Mouse (Mus musculus): ENCODE measurements around the gene Gsg1. TPM values are rescaled to one million over a fixed set of nuclear protein-coding genes. Genes with fewer than 3 reads are reported as not detected.

Gene Gsg1
- total and polyA plus RNA-seq, 2 experiments, result 0.16 TPM; not detected in 1

DNA sequence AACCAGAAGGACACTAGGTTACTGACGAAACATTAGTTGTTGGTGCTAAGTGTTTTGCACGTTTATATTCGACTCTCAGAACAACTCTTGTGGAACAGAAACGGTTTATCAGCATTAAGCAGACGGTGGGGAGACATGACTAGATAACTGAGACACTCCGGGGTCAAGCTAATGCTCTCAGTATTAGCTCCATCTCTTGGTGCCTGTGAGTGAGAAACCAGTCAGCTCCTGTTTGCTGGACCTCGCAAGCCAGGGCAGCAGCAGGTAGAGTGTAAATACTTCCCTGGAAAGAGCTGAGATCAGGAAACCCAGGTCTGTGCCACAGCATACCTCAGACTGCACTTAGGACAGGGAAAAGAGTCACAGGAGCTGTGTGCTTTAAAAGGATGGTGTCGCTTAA is 57.4 kb downstream of the Gsg1 start:
- DNase-seq (ENCODE audit: extremely low read depth, low read depth, low spot score), result peak; percentile 26
- 63% methylated on average over 8 of the region's 8 CpGs for WGBS
- H3K79me2 ChIP-seq (ENCODE audit: control insufficient read depth, insufficient read depth, low read length), result peaks cover 7% of the 10 kb centered on the region; the same call in 1 of the 2 replicates
- peaks cover 15% of the 10 kb centered on the region for H3K4me1 ChIP-seq (ENCODE audit: control insufficient read depth, insufficient read depth, low read length)
- no peak overlapping the region for H3K27ac ChIP-seq (replicated peaks; ENCODE audit: insufficient read depth, low read depth, low read length)
- no peak overlapping the region for H3K9ac ChIP-seq (ENCODE audit: low read depth, low read length)
- H3K36me3 ChIP-seq (ENCODE audit: control insufficient read depth, insufficient read depth, low read length), result no peaks in the 10 kb centered on the region
- no peak for TF ChIP-seq POLR2A (IDR thresholded peaks at IDR 0.05; ENCODE audit: extremely low read depth, insufficient read depth, low read length)
- no peak for TF ChIP-seq CTCF (IDR thresholded peaks at IDR 0.05; ENCODE audit: low read depth, low read length)
- no peaks in the 10 kb centered on the region for H3K27me3 ChIP-seq (ENCODE audit: control insufficient read depth, insufficient read depth, low read length)
- H3K4me3 ChIP-seq (ENCODE audit: insufficient read depth, low read depth, low read length), result no peak overlapping the region

DNA sequence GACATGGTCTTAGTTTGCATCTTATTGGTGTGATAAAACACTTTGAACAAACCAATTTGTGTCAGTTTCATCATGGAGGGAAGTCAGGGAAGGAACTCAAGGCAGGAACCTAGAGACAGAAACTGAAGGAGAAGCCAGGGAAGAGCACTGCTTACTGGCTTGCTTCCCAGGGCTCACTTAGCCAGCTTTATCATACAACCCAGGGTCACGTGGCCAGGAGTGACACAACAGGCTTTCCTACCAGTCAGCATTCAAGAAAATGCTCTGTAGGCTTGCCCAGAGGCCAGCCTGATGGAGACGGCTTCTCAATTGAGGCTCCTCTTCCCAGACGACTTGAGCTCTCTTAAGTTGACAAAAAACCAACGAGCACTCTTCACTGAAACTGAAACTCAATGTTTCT is 59.2 kb downstream of the Gsg1 start:
- H3K9ac ChIP-seq (ENCODE audit: low read depth, low read length), result no peak overlapping the region
- no peak overlapping the region for H3K27ac ChIP-seq (replicated peaks; ENCODE audit: insufficient read depth, low read depth, low read length)
- no peak overlapping the region for H3K4me3 ChIP-seq (ENCODE audit: insufficient read depth, low read depth, low read length)
- H3K36me3 ChIP-seq (ENCODE audit: control insufficient read depth, insufficient read depth, low read length), result no peaks in the 10 kb centered on the region
- DNase-seq (ENCODE audit: extremely low read depth, low read depth, low spot score), result no peak
- WGBS, result 68% methylated on average over 4 of the region's 4 CpGs
- H3K4me1 ChIP-seq (ENCODE audit: control insufficient read depth, insufficient read depth, low read length), result peaks cover 5% of the 10 kb centered on the region
- no peaks in the 10 kb centered on the region for H3K27me3 ChIP-seq (ENCODE audit: control insufficient read depth, insufficient read depth, low read length)
- TF ChIP-seq CTCF (IDR thresholded peaks at IDR 0.05; ENCODE audit: low read depth, low read length) (no peak), POLR2A (IDR thresholded peaks at IDR 0.05; ENCODE audit: extremely low read depth, insufficient read depth, low read length) (no peak)
- H3K79me2 ChIP-seq (ENCODE audit: control insufficient read depth, insufficient read depth, low read length), result no peaks in the 10 kb centered on the region; the same call in 1 of the 2 replicates

DNA sequence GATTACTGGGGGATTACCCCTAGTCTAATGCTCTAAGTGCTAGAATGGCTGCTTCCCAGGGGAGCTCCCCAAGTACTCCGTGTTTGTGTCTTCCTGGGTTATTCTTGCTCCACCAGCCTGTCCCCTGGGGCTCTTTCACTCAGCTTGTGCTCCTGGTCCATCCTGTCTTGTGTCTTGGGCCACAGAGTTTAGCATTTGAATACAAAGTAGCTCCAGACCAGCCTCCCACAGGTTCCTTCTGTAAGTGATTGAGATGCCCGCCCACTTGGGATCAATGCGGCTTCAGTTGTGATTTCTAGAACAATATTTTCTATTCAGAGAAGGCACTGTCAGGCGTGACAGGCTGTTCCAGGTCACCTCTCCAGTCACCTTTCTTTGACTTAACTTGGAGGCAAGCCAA is 60.4 kb downstream of the Gsg1 start:
- Histone ChIP-seq H3K9ac (ENCODE audit: low read depth, low read length) (no peak overlapping the region), H3K4me3 (ENCODE audit: insufficient read depth, low read depth, low read length) (no peak overlapping the region), H3K4me1 (ENCODE audit: control insufficient read depth, insufficient read depth, low read length) (peaks cover 3% of the 10 kb centered on the region; the same call in 1 of the 2 replicates), H3K27me3 (ENCODE audit: control insufficient read depth, insufficient read depth, low read length) (no peaks in the 10 kb centered on the region), H3K27ac (replicated peaks; ENCODE audit: insufficient read depth, low read depth, low read length) (no peak overlapping the region), H3K79me2 (ENCODE audit: control insufficient read depth, insufficient read depth, low read length) (no peaks in the 10 kb centered on the region), H3K36me3 (ENCODE audit: control insufficient read depth, insufficient read depth, low read length) (no peaks in the 10 kb centered on the region)
- 55% methylated on average over 4 of the region's 4 CpGs for WGBS
- DNase-seq (ENCODE audit: extremely low read depth, low read depth, low spot score), result no peak
- no peak for TF ChIP-seq POLR2A (IDR thresholded peaks at IDR 0.05; ENCODE audit: extremely low read depth, insufficient read depth, low read length)
- TF ChIP-seq CTCF (IDR thresholded peaks at IDR 0.05; ENCODE audit: low read depth, low read length), result no peak

DNA sequence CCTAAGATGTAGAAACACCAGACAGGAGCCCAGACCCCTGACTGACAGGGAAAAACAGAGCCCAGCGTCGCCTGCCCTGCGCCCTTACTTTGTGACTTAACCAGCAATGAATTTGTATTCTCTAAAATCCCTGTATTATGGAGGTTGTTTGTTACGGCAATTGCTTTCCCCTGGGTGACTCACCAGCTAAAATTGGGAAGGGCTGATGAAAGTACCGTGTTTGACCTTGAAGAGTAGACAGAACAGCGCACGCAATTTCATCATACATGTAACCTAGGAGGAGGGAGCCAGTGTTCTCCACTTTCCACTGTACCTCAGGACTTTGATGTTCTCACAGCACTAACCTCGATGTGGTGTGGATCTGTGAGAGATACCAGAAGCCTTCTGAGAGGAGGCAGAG is 61.2 kb downstream of the Gsg1 start:
- H3K4me1 ChIP-seq (ENCODE audit: control insufficient read depth, insufficient read depth, low read length), result no peaks in the 10 kb centered on the region
- DNase-seq (ENCODE audit: extremely low read depth, low read depth, low spot score), result no peak
- 87% methylated on average over 8 of the region's 8 CpGs for WGBS
- no peaks in the 10 kb centered on the region for H3K79me2 ChIP-seq (ENCODE audit: control insufficient read depth, insufficient read depth, low read length)
- H3K27ac ChIP-seq (replicated peaks; ENCODE audit: insufficient read depth, low read depth, low read length), result no peak overlapping the region
- no peak overlapping the region for H3K9ac ChIP-seq (ENCODE audit: low read depth, low read length)
- no peak overlapping the region for H3K4me3 ChIP-seq (ENCODE audit: insufficient read depth, low read depth, low read length)
- no peaks in the 10 kb centered on the region for H3K36me3 ChIP-seq (ENCODE audit: control insufficient read depth, insufficient read depth, low read length)
- no peaks in the 10 kb centered on the region for H3K27me3 ChIP-seq (ENCODE audit: control insufficient read depth, insufficient read depth, low read length)
- no peak for TF ChIP-seq CTCF (IDR thresholded peaks at IDR 0.05; ENCODE audit: low read depth, low read length)

DNA sequence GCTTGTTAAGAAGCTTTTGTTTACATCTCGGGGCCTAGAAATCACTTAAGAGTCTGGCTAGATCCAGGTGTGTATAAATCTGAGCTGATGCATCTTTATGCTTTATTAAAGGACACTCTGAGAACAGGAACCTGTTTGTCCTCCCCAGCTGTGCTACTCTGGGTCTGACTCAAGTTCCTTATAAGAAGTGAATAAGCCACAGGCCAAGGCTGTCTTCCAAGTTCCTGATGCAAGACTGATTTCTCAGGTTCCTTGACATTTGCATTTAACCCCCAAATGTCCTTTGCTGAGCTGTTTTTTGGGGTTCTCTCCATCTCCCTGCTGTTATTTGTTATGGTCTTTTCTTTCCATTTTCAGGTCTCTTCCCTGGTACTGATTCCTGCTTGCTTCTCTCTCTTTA is 62.2 kb downstream of the Gsg1 start:
- TF ChIP-seq CTCF (IDR thresholded peaks at IDR 0.05; ENCODE audit: low read depth, low read length) (no peak), POLR2A (IDR thresholded peaks at IDR 0.05; ENCODE audit: extremely low read depth, insufficient read depth, low read length) (no peak)
- WGBS, result 97% methylated on average over 1 of the region's 1 CpGs
- Histone ChIP-seq H3K27me3 (ENCODE audit: control insufficient read depth, insufficient read depth, low read length) (no peaks in the 10 kb centered on the region), H3K36me3 (ENCODE audit: control insufficient read depth, insufficient read depth, low read length) (no peaks in the 10 kb centered on the region), H3K9ac (ENCODE audit: low read depth, low read length) (no peak overlapping the region), H3K4me1 (ENCODE audit: control insufficient read depth, insufficient read depth, low read length) (no peaks in the 10 kb centered on the region), H3K27ac (replicated peaks; ENCODE audit: insufficient read depth, low read depth, low read length) (no peak overlapping the region), H3K79me2 (ENCODE audit: control insufficient read depth, insufficient read depth, low read length) (no peaks in the 10 kb centered on the region), H3K4me3 (ENCODE audit: insufficient read depth, low read depth, low read length) (no peak overlapping the region)
- peak; percentile 26 for DNase-seq (ENCODE audit: extremely low read depth, low read depth, low spot score)

DNA sequence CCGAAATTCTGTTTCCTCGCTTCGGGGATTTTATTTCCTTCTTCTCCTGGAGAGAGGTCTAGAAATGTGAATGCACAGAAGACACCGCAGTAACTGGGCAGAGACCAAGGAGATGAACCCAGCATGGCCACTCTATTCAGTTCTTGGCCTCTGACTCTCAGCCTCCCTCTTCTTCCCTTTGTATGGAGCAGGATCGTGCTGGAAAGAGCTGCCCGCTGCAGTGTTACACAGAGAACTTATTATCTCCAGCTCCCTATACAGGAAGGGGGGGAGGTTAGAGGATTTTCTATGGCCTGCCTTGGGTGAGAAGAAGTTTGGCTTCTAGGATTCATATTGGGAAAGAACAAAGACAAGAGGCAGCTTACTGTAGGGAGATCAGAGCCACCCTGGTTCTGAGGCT is 64.0 kb downstream of the Gsg1 start:
- no peaks in the 10 kb centered on the region for H3K4me1 ChIP-seq (ENCODE audit: control insufficient read depth, insufficient read depth, low read length)
- no peak overlapping the region for H3K4me3 ChIP-seq (ENCODE audit: insufficient read depth, low read depth, low read length)
- H3K36me3 ChIP-seq (ENCODE audit: control insufficient read depth, insufficient read depth, low read length), result no peaks in the 10 kb centered on the region
- no peaks in the 10 kb centered on the region for H3K27me3 ChIP-seq (ENCODE audit: control insufficient read depth, insufficient read depth, low read length)
- TF ChIP-seq POLR2A (IDR thresholded peaks at IDR 0.05; ENCODE audit: extremely low read depth, insufficient read depth, low read length), result no peak
- no peak for TF ChIP-seq CTCF (IDR thresholded peaks at IDR 0.05; ENCODE audit: low read depth, low read length)
- DNase-seq (ENCODE audit: extremely low read depth, low read depth, low spot score), result no peak
- no peaks in the 10 kb centered on the region for H3K79me2 ChIP-seq (ENCODE audit: control insufficient read depth, insufficient read depth, low read length)
- no peak overlapping the region for H3K9ac ChIP-seq (ENCODE audit: low read depth, low read length)
- WGBS, result 84% methylated on average over 6 of the region's 6 CpGs
- no peak overlapping the region for H3K27ac ChIP-seq (replicated peaks; ENCODE audit: insufficient read depth, low read depth, low read length)

Data from liver, adult 2 months (tissue).